Mouse (Mus musculus) embryo, embryonic 10.5 days (tissue): ENCODE data around the gene 4930455H04Rik.

ENCODE experiments used
- DNase-seq: peaks from one replicate; pipeline ENCODE4 v3.0.0-alpha.2; 2015; ENCODE audit warnings: low spot score

4930455H04Rik gene

DNA sequence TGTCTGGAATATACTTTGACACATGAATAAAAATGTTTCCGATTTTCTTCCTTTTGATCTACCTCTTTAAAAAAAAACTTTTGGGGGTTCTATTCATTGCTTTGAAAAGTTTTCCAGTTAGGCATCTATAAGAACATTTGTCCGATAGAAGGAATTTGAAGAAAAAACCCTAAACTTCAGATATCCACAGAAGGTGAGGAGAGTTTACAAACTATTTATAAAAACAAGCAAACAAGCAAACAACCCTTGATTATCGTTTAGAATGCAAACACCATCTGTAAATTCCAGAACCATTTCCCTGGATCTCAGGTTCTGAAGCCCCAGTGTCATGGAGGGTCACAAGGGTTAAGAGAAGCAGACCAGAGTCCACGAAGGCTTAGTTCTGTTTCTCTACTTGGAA lies at the start of gene 4930455H04Rik:
4930455H04Rik (plus strand) TSS at position 301 of the 400 bp plus-strand sequence.
- no peak for DNase-seq

DNA sequence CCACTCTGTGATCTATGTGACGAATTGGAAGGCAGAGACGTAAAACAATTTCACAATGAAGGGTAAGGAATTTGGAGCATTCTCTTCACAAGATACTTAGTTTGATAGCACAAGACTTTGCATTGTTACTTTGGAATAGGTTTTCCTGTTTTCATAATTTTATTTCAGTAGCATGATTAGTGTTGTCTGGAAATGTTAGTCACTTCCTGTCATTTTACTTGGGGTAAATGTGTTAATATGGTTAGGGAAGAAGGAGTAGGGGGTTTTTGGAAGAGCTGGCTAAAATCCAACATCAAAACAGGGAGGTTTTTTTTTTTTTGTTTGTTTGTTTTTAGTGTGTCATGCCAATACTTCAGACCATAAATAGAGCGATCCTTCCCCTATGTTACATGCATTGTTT lies 46.5 kb upstream of the 4930455H04Rik start:
- no peak for DNase-seq

DNA sequence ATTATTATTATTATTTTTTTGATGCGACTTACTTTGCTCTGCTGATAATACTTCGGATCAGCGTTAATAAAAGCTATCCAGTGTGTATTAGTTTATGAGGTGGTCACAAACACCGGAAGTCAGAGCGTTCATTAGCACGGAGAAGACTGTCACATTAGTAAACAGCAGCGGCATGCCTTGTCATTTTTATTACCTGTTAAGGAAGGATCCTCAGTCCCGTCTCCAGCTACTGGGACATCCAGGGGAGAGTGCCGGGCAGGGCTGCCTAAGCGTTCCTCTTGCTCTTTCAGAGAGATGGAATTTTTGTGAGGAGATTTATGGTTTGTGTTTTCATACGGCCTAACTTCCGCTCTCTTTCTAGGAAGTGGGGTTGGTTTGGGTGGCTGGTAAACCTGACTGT lies 45.0 kb upstream of the 4930455H04Rik start:
- DNase-seq: no peak

DNA sequence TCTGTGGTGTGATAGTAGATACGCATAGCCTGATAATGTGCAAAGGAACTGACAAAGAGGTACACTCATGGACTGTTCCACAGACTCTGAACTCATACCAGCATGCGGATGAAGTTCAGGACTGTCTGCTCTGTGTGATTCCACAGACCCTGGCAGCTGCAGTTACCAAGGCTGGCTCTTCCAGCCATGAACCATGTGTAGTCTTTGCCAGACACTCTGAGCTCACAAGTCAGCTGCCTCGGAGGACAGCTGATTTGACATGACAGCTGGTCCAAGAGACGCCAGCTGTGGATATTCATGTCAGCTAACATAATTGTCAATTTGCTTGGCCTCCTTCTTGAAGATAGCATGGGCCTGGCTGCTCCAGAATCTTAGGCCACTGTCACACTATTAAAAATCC lies 39.1 kb upstream of the 4930455H04Rik start:
- no peak for DNase-seq

DNA sequence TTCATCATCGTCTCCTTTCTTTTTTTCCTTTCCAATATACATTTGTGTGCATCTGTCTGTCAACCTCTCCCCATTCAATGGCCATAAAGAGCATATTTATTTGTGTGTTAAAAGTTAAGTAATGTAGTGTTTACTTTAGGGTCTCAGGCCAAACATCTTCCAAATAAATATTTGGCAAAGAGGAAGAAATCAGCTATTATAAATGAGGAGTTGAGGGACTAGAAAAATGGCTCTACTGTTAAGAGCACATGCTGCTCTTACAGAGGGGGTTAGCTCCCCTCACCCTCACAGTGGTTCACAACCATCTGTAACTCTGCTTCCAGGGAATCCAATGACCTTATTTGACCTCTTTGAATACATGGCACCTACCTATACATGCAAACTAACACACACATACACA lies 34.9 kb upstream of the 4930455H04Rik start:
- DNase-seq: no peak

DNA sequence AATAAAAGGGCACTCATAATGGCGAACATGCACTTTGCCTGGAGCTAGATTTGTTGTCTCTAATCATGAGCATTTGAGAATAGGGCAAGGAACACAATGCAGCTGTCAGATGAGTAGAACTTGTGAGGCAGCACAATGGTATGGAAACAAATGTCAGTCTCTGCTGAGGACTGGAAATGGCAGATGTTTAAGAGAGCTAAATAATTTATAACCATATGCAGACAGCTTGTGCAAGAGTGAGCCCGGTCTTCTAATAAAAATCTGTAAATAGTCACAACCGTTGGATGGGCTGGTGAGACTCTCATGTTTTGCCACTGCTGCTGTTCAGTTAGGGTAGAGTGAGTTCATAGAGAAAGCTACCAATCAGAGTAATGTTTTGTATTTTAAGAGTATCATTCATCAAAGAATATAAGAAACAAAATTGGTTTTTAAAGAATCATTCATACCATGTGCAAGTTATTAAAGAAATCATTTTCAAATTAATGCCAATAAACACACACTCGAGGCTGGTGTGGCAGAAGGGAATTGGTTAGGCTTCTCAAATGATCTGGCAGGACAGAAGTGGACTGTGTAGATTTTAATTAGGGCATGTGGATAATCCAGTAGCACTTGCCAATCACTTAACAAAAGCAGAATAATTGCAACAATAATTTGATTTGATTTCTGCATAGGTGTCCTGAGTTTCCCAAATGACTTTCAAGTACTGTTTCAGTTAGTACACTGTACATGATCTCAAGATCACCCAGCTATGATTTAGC lies 31.0 kb upstream of the 4930455H04Rik start:
- DNase-seq: no peak

DNA sequence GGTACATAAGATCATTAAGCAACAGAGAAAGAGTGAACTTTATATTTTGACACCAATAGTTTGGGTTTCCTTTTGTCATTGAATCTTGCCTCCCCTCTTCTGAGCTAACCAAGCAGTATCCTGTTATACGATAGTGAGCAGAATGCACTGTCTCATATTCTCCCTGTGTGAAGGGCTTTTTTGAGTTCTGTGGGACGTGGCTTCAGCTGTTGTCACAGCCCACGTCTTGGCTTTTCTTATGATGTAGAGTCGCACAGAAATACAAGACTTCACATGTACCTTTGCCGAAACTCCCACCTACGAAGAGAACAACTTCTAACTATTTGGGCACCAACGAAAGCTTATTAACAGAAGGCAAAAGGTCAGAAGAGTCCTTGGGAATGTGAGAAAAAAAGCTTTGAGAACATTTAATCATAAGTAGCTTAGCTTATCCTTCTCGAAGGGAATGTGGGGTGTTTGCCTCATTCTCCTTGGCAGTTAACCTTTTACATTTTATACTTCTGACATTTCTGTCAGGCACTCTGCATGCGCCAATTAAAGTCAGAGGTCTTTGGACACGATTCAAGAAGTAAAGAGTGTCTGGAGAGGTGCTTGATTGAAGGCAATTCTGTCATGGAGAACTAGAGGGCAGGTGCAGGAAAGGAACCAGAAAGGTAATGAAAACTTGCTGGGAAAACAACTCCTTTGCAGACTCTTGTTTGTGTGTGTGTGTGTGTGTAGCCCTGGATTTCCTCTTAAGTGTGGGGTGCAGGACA lies 27.1 kb upstream of the 4930455H04Rik start:
- DNase-seq: no peak

DNA sequence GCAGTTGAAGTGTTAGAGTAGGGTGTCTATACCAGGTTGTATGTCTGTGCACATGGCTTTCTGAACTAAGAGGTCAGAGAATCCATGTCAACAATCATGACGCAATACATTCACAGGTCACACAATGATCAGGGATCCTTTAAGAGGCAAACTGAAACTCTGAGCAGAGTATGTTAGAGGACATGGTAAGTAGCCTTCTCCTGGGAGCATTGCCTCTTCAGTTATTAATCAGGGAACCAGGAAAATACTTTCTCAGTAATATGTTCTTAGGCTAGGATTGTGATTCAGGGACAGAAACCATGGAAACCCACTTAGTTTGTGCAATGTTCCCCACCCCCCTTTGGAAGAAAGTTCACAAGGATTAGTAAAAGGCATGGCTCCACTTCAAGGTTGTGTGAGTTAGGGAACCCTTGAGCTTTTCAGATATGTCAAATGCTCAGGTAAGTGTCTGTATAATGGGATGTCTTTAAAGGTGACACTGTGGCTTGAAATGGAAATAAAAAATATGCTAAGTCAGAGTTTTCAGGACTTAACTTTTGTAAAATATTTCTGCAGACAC lies 26.4 kb upstream of the 4930455H04Rik start:
- no peak for DNase-seq

DNA sequence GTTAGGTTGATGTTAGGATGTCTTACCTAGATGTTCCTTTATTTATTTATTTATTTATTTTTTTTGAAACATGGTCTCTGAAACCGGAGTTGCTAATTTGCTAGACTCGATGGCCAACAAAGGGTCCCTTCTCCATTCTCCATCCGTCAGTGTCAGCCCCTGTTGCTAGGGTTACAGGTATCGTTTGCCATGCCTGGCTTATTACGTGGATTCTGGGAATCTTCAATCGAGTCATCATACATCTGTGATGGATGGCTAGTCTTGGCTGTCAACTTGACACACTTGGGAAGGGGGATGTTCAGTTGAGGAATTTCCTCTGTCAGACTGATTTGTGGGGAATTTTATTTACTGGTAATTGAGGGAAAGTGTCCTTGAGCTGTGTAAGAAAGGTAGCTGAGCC lies 25.3 kb upstream of the 4930455H04Rik start:
- peak; percentile 23 for DNase-seq

DNA sequence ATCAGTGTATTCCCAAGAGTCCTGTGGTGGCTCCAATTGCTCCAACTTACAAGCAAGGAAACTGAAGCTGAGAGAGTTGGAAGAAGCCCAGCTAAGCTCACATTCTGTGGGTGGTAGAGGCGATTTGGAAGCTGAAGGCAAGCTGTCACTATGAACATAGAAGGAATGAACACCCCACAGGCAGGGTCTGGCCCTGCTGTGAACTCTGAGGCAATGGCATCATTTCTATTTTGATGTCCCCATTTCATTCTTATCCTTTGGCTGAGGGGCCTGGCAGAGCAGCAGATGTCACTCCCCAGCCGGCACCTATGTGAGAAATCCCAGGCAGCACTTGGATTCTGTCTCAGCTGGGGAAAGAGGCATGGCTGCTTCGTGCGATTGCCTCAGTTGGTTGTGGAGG lies 24.6 kb upstream of the 4930455H04Rik start:
- DNase-seq: no peak

DNA sequence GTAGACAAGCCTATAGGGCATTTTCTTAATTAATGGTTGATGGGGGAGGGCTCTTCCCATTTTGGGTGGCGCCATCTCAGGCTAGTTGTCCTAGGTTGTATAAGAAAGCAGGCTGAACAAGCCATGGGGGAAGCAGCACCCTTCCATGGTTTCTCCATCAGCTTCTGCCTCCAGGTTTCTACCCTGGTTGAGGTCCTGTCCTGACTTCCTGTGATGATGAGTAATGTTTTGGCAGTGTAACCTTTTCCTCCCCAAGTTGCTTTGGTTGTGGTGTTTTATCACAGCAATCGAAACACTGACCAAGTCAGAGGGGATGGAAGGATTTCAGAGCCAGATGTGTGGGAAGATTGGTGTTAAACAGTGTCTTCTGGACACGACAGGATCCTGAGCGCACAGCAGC lies 21.6 kb upstream of the 4930455H04Rik start:
- no peak for DNase-seq

DNA sequence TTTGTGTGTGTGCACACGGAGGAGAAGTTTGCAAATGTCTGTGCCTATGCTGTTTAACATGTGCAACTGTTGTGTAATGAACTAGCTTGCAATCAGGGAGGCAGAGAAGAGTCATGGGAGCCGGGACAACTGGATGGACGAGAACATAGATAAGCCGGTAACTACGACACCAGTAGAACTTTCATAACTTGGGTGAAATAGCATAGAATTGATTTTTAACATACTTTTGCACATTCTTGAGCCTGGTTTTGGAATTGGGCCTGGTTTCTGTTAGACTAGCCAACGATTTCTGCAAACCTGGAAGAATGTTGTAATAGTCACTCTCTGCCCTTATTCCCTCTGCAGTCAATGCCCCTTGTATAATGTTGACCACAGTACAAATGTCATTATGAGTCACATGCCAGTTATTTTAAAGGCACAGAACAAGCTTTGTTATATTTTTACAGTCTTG lies 17.4 kb upstream of the 4930455H04Rik start:
- no peak for DNase-seq

DNA sequence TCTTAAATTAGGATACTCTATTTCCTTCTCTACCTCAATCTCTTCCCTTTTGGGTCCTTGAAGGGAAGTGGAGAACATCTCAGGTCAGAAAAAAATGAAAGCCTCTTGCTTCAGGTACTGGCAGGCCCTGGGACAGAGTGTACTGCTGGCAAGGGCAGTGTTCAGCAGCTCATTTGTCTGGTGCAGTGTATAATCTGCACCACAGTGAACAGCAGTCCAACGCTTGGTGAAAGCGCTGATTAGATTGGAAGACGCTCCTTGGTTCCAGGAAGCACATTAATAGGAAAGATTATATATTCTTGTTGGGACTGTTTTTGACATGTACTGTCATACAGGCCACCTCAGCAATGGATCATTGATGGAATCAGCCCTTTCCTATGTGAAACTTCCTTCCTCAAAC lies 16.6 kb upstream of the 4930455H04Rik start:
- no peak for DNase-seq

DNA sequence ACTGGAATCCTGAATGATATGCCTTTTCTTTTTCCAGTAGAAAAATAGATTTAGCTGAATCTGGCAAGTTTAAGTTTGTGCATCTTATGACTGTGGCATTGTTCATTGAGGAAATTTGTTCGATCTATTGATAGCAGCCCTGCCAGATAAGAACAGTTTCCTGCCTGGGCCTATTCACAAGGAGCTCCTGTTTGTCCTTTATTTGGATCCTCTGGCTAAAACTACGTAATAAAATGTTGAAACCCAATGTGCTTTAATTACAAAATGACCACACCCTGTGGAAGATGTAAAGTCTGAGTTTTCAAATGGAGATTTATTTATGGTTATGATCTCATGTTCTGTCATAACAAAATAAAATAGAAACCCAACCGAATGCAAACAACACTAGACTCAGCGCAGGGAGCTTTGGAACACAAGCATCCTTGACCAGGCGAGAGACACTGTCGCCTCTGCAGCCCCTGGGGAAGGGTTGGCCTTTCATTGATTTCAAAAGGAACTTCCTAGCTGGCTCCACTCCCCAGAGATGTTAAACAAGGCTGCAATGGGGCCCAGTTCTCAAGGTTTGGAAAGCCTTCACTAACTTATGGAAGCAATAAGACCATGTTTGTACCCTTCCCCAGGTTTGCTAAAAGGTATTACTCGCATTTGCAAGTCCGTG lies 15.7 kb upstream of the 4930455H04Rik start:
- no peak for DNase-seq

DNA sequence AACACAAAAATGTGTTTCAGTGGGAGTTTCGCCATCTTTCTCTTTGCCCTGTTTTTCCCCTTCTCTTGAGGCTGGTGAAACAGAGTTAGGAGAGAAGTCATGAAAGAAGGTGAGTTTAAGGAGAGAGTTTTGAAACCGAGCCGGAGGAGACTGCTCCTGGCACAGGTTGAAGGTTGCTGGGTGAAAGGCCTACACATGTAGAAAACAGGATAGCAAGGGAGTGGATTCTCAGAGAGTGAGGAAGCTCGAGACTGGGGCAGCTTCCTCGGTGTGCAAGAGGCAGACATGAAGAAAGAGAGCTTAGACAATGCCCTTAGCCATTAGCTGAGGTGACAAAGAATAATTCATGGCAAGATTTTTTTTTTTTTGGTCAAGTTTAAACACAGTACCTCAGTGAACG lies 14.7 kb upstream of the 4930455H04Rik start:
- DNase-seq: no peak

DNA sequence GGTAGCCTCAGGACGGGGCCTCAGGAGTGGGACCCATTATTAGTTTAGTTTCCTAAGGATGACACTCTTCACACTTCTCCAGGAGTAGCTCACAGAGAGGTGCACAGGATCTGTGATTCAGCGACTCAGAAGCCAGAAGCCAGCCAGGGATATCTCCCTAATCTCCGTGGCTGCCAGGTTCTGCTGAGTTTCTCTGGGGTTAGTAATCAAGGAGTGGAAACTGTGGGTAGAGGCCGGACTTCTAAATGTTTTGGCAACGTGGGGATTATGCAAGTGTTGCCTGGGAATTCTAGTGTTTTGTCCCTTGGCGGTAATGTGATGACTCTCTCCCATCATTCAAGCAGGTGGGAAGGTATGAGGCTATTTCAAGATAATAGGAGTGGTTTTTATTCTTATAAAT lies 13.0 kb upstream of the 4930455H04Rik start:
- DNase-seq: no peak

DNA sequence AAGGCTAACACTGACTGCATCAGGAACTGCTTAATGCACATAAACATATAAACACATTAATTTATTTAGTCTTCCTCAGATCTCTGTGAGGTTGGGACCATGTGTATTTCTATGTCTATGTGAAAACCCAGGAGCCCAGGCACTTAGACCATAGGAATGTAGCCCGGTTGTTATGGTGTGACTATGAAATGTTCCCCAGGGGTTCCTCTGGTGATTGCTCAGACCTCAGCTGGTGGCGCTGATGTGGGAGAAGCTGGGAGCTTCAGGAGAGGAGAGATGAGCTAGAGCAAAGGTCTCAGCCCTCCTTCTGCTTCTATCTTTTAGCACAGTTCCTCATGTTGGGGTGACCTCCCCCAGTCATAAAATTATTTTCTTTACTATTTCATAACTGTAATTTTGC lies 7.7 kb upstream of the 4930455H04Rik start:
- DNase-seq: no peak

DNA sequence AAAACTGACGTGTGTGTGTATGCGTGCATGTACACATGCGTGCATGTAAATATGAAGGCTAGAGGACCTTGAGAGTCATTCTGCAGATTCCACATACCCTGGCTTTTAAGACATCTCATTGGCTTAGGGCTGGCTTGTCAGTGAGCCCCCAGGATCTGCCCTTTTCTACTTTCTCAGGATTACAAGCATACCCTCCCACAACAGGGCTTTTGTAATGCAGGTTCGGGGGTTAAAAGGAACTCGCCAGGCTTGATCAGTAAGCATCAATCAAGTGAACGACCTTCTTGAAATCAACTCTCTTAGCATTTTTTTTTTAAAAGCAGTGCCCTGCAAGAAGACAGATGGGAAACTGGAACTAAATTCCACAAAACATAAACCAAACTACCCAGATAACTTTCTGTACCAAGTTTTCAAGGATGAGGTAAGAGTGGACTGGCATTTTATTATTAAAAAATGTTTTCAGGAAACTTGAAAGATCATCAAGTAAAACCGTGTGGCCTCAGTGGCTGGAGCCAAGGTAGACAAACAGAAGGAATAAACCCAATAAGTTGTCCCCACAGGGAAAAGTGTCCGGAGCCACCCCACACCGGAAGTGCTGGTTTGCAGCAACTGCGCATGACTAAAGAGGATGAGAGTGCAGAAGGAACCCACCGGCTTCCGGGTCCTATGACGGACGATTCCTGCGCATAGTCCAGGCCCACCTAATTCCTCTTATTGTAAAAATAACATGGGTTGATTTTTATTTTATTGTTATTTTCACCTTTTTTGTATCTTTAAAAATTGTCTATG lies 6.5 kb upstream of the 4930455H04Rik start:
- DNase-seq: peak; percentile 33

DNA sequence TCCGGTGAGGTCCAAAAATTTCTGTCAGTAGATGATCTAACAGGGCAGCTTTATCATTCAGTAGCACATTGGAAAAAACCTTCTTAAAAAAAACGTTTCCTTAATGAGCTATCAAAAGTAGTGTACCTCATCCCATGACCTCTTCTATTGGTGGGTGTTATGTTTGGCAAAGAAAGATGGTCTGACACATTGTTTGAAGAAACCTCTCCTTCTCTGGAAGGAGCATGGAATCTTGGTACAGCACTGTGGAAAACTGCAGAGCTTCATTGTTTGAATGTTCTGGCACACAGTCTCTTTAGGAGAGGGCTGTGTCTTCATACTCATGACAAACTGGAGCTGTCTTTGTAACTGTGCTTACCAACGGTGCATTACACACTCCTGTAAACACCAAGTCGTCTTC lies 4.9 kb upstream of the 4930455H04Rik start:
- DNase-seq: no peak

DNA sequence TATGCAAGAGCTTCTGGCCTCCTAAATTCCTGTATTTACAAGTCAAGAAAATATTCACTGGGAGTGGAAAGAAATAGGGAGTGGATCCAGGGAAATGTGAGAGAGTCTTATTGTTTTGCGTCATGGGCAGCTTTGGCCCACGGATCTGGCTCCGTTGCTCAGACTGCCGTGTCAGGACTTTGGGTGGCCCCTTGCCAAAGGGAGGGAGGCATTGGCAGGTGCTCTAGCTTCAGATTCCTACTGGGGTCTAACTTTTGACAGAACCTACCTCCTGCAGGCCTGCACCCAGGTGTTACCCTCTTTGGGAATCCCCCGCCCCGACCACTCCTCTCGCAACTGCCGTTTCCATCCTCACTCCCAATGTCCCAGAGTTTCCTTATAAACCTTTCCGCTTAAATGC lies 3.6 kb upstream of the 4930455H04Rik start:
- DNase-seq: no peak

DNA sequence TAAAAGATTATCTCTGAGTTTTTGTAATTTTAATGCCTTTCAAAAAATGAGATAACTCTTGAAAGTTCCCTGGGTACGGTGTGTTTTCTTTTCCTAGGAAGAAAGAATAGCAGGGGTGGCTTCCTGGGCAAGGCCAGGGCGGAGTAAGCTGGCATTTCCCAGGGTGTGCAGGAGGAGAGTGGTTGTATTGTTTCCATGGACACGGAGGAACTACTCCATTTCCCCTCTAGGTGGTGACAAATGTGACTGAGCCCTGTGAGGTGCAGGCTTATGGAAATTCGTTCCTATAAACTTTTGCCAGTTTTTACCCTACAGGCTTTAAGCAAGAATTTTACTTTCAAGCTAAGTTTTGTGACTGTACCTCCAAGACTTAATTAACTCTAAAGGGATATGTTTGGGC lies 1.8 kb upstream of the 4930455H04Rik start:
- peak; percentile 75 for DNase-seq

DNA sequence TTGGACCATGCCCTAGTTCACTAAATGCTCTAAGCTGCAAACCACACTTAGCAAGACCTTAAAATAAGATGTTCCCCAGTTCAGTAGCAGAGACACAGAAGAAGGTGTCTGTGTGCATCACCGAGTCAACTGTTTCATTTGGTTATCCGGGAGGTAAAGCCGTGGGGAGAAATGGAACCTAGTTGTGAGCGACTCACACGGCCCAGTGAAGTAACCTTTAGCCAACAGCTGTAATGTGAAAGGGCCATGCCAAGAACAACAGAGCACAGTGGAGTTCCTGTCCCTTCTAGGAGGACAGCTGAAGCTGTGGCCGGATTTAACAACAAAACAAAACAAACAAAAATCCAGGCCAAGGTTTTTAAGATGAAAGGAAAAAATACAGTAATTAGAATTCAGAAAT lies 1.3 kb upstream of the 4930455H04Rik start:
- no peak for DNase-seq
